Mouse (Mus musculus) stomach, postnatal 0 days (tissue): ENCODE measurements around the gene Slc15a3.
A peak's percentile ranks its signal among the peaks of the same experiment; 100 is the strongest.

ENCODE experiments used
- CTCF ChIP-seq: IDR thresholded peaks from 2 replicates; pipeline ENCODE4 v1.5.1; 2016; ENCODE audit warnings: antibody characterized with exemption, low read depth, mild to moderate bottlenecking, moderate library complexity
- EP300 ChIP-seq: optimal IDR thresholded peaks from 2 replicates; pipeline ENCODE3; 2016; ENCODE audit warnings: antibody characterized with exemption

GRCm38 (mm10) chr19:10880085-10880974, 40.8 kb downstream of the Slc15a3 start:
- TF ChIP-seq CTCF = peak; percentile 71
- peak; percentile 91 for TF ChIP-seq EP300
